Mouse (Mus musculus): Measurements from ENCODE around the gene B3gnt7.

Gene B3gnt7

DNA sequence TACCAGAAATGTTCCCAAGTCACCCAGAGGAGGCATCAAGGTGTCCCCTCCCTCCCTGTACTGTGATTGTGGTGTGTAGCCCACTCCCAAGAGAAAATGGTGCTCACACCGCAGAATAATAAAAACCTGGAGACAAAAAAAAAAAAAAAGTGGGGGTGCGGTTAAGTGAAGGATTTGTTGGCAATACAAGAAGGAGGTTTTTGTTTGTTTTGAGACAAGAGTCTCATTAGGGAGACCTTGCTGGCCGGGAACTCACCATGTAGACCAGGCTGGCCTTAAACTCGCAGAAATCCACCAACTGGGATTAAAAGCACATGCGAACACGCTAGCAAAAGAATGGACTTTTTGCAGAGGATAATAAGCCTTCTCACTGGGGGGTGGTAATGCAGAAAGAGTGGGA is at the start of gene B3gnt7:
Gene B3gnt7, plus strand, starts transcription at position 301 of the 400 bp plus-strand sequence.
- no peak for DNase-seq (ENCODE audit: low spot score)

DNA sequence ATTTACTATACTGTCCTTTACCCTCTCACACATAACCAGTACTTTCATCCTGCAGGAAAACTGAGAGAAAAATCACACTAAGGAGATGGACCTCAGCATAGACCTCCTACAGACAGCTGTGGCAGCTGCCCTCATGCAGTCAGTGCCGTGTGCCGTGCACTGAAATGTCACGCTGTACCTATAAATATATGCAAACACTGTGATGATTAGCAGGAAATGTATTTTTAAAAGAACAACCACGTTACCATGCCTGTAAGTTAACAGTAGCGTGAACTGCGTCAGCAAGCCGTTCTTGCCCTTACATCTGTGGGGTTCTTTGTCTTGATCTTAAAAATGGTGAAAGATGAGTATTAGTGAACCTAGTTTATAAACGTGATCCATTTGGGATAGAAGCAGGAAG is 49.2 kb upstream of the B3gnt7 start:
- DNase-seq (ENCODE audit: low spot score): no peak

DNA sequence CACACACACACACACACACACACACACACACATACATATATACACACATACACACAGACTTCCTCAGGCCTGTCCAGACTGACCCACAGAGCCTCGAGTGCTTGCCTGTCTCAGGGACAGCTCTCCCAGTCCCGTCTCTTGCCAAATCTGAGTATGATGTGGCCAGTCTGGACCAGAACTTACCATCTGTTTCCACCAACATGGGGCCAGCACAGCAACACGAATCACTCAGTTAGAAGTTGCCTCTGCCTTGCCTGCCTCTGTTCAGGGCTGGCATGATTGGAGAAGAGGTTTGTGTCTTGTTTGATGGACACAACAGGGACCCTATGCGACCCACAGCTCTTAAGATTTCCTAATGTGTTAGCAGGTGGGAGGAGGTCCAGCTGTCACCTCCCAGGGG is 46.3 kb upstream of the B3gnt7 start:
- no peak for DNase-seq (ENCODE audit: low spot score)

DNA sequence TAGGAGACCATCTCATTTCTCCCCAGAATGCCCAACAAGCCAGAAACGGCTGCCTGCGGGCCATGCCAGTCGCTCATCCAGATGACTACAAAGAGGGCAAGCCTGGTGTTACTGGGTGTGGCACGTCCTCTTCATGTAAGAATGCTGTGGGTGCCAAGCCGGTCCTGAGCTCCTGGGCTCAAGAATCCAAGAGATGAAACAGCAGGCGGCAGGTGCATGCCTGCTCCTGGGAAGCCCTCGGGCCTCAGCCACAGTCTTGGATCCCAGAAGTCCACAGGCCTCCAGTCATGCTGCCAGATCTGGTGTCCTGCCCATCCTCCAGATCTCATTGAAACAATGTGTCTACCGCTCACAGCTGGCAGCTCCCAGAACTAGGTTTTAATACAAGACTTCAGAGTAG is 45.4 kb upstream of the B3gnt7 start:
- no peak for DNase-seq (ENCODE audit: low spot score)

DNA sequence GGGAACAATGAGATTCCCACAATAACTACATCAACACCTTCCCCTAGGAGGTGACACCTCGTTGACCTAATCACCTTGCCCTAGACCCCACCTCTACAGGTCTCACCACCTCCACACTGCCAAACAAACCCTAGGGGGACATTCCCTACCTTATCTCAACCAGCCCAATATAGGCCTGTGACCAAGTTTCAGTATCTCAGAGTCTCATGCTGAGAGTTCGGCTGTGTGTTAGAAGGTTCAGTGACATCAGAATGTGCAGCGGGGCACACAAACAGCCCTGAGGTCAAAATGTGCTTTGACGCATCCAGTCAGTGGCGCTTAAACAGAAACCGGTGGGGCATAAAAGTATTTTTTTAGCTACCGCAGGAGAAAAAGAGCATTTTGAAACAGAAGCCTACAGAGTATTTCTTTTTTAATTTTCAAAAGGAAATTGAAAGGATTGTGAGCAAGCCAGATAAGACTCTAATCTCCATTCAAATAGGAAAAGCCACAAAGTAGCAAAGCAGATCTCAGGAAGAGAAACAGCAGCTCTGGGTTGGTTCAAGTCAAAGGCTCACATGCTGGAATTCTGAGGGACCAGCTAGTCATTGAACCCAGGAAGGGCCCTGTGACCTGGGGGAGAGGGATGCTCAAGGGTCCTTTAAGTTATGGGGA is 44.3 kb upstream of the B3gnt7 start:
- DNase-seq (ENCODE audit: low spot score): no peak

DNA sequence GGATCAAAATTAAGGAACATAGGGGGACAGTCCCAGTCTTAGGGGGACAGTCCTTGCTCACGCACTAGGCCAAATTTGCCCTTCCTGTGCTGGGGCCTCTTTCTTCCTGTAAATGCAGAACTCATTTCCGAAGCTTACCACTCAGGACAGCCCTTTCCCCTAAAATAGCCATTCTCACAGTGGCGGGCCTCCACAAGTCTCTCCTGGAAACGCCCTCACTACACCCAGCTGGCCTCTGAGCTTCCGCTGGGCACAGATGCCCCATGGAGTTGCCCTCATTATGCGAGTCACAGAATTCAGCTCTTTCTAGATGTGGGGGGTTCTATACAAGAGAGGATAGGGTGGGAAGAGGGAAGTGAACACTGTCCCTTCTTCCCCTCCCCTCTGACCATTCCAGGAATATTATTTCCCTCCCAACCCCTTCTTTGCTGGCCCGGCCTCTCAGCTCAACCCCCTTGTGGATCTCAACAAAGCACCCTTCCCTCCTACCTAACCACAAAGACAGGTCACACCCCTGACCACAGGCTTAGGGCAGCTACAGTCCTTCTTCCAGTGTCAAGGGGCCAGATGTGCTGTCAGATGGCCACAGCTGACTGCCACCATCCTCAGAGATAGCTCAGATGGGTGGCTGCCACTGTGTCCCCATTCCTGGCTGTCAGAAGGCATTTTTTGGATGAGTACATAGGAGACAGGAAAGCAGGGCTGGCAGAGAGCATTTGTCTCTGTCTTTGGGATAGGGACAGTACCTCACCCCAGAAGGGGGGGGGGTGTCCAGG is 38.9 kb upstream of the B3gnt7 start:
- no peak for DNase-seq (ENCODE audit: low spot score)

DNA sequence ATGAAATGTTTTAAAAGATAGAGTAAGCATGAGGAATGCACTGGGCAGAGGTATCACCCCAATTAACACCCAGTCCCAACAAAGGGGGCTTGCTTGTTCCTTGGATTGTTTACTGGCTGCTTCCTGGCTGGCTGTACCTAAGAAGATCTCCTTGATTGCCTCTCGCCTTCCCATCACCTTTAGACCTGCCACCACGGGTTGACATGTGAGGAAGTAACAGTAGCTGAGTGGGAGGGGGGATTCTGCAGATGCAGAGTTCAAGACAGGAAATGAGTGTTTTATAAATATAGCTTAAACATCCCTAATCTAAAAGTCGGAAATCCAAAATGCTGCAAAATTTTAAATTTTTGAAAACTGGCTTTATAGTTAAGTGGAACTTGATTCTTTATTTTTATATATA is 37.6 kb upstream of the B3gnt7 start:
- no peak for DNase-seq (ENCODE audit: low spot score)

DNA sequence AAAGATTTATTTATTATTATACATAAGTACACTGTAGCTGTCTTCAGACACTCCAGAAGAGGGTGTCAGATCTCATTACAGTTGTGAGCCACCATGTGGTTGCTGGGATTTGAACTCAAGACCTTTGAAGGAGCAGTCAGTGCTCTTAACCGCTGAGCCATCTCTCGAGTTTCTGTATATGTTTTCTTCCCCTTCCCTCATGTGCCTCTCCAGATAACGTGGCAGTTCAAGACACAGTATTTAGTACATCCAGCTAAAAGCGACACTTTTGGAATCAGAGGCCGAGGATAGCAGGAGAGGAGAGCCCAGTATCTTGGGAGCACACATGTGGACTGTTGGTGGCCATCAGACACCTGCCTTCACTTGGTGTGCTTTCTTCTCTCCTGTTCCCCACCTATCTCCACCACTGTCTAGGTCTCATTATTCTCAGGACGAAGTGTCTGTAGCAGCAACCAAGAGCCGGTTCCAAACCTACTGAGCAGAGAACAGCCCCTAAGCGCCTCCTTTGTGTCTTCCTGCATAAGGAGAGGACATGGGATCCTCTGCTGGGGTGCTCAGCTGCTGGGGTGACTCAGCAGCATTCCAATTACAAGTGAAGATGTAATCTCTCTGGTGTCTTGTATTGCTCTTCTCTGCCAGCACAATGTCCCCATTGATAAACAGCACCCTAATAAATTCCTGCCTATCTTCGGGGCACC is 34.0 kb upstream of the B3gnt7 start:
- DNase-seq (ENCODE audit: low spot score): peak; percentile 62

DNA sequence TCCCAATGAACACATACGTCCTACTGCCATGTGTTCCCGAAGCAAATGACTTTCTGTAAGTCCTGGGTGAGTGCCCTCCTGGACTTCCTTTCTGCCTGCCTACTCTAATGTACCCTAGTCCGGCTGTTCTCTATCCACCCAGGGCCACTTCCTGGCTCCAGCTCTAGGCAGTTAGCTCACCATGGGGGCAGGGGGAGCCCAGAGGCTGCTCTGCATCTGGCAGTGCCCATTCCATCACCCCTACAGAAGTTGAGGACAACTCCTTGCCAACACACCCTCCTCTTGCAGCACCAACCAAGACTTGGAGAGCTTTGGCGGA is 33.5 kb upstream of the B3gnt7 start:
- no peak for DNase-seq (ENCODE audit: low spot score)

DNA sequence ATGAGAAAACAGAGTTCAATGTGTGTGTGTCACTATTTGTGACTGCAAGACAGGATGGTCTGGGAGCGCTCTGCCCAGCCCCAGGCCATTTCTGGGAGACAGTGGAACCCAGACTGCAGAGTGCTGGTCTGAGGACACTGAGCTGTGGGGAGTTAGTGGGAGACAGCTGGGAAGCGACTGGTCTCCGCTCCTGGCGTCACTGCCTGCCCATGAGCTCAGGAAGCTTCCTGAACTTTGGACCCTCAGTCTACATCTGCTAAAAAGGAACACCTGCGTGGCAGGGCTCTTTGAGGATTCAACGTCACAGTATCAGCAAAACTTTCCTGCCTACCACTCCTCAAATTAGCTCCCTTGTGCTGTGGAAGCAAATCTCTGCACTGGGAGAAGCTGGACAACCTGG is 30.9 kb upstream of the B3gnt7 start:
- DNase-seq (ENCODE audit: low spot score): no peak

DNA sequence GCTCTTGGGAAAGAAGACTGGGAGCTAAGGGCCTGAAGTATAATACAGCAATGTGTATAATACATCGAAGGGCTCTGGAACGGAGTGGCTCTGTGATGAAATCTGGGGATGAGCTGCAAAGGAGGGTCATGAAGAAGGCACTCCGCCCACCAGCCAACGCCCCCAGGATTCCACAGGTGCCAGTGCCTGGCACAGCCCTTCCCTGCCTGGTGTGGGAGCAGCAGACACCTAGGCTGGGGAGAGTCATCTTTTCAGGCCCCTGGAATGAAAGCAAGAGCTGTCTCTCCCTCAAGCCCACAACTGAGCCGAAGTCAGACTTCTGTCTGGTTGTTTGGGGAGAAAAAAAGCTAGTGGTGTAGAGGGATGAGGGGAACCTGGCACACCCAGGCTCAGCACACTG is 25.6 kb upstream of the B3gnt7 start:
- no peak for DNase-seq (ENCODE audit: low spot score)

DNA sequence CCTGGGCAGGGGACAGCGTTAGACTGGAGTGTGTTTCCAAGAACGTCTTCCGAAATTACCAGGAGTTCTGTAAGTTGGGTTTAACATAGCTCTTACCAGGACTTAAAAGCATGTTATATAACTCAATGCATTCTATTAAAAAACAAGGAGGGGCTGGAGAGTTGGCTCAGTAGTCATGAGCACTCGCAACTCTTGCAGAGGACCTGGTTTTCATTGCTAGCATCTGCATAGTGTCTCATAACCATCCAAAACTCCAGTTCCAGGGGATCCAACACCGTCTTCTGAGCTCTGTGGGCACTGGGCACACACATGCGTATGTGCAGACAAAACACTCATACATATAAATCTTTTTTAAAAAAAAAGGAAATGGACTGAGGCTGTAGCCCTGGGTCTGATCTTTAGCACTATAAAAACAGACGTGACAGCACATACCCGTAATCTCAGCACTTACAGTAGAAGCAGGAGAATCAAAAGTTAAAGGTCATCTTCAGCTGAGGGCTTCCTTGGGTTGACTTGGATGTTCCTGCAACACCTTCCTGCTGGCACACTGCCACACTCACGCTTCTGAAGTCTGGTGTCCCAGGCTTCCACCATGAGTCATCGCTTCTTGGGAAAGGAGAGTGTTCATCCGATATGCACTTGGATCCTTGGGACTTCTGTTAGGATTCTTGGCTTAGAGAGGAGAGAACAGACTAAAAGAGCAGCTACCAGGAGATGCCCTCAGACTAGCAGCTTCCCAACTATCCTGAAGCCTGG is 20.7 kb upstream of the B3gnt7 start:
- no peak for DNase-seq (ENCODE audit: low spot score)

DNA sequence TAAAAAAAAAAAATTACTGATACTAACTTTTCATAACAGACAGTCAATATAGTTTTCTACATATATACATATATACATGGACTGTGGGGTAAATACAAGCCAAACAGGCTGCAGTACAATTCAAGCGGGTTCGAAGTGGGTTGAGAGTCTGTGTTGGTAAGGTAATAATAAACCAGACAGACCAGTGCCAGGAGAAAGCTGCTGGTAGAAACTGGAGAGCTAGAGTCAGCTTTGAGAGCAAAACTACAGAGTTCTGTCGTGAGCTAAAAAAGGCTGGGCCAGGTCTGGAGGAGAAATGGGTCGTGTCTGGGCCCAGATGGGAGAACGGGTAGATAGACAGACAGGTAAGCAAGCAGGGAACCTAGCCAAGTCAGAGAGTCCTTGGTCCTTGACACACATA is 18.5 kb upstream of the B3gnt7 start:
- no peak for DNase-seq (ENCODE audit: low spot score)

DNA sequence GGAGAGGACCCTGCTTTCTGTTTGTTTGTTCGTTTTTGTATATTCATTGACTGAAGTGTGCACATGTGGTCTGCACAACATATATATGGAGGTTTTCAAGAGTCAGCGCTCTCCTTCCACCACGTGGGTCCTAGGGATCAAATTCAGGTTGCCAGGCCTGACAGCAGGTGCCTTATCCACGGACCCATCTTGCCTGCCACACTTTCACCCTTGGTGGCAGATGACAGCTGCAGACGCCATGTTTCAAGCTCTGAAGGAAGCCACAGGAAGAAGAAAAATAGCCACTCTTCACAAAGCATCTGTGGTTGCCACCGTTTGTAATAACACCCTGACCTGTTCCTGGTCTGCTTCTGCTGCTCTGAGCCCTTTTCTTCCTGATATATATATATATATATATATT is 17.3 kb upstream of the B3gnt7 start:
- DNase-seq (ENCODE audit: low spot score): no peak

DNA sequence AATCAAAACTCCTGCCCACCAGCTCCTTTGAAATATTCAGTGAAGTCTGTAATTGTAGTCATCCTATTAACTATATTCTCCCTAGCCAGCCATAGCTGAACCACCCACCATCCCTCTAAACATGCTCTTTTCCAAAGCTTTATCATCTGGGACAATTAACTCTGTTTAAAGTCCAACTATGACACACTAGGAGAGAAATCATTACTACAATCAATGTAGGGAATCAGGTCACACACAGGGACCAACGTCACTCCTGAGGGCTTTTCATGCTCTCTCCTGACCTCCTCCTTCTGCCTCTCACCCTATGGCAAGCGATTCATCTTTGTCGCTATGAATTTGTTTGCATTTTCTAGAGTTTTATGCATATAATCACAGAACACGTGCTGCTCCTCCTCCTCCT is 15.2 kb upstream of the B3gnt7 start:
- DNase-seq (ENCODE audit: low spot score): no peak

DNA sequence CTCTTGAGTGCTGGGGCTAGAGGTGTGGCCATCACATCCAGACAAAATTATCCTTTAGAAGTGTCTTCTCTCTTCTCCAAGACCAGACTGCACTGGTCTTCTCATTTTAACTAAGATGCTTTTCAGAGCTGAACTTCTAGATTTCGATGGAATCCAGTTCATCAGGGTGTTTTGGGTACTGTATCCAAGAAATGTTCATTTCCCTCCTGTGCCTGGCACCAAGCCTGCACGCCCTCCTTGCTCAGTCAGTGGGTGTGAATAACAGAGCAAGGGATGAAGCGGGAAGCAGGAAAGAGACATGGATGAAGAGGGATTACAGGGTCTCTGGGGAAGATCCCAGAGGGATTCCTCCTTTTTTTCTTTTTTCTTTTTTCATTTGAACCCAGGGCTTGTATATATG is 12.2 kb upstream of the B3gnt7 start:
- DNase-seq (ENCODE audit: low spot score): no peak

DNA sequence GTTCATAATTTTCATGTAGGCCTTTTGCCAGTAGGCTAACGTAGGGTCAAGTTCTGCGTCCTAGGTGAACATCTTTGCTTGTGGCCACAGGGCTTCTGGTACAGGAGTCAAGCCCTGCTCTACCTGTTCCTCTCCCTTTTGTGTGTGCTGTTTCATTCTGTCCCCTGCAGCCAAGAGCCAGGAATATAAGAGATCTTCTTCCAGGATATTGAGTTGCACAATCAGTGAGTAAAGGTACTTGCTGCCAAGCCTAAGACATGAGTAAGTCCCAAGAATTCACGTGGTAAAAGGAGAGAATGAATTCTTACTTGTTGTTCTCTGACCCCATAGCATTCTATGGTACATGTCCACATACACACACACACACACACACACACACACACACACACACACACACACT is 9.5 kb upstream of the B3gnt7 start:
- DNase-seq (ENCODE audit: low spot score): no peak

DNA sequence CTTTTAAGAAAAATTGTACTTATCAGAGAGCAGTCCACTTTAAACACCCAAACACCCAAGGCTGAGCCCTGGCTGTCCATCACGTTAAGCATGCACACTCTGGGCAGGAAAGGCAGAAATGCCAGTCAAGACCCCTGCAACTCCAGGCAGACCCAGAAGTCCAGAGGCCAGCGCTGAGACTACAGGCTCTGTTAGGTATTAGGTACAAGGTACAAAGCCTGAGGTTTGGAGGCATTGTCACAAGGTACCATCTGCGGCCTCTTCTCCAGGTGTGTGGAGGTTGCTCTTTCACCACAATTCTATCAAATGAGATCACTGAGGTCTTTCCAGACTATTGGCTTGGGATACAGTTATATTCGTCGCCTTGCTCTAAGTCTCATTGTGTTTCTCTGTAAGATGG is 8.8 kb upstream of the B3gnt7 start:
- DNase-seq (ENCODE audit: low spot score): no peak

DNA sequence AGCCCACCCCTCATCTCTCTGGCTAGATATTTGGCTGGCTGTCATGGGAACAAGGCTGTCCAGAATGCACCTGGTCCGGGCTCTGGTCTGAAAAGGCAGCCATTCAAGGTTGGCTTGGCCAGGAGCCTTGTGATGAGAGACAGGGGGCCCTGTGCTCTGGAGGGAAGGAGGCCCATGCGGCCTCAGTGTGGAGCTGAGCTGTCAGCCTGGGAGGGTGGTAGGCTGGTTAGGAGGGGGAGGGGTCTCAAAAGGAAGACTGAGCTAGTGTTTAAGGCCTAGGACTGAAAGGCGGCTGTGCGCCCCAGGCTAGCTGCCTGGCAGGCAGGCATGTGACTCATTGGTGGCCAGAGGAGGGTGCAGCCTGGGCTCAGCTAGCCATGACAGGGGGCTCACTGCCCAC is 8.2 kb upstream of the B3gnt7 start:
- no peak for DNase-seq (ENCODE audit: low spot score)

DNA sequence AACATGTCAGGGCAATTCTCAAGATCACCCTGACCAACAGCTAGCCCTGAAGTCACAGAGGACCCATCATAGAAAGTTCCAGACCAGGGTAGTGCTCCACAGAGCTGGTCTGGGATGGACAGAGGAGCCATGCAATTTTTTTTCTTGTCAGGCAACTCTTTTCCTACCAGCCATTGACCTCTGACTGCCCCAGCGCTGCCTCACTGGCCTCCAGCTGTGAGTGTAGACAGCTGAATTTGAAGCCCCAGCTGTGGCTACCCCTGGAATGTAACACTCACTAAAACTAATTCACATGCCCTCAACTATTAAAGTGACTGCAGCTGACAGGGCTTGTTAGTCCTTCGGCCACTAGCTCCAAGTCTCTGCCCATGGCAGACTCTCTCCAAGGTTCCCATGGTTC is 2.5 kb upstream of the B3gnt7 start:
- no peak for DNase-seq (ENCODE audit: low spot score)

DNA sequence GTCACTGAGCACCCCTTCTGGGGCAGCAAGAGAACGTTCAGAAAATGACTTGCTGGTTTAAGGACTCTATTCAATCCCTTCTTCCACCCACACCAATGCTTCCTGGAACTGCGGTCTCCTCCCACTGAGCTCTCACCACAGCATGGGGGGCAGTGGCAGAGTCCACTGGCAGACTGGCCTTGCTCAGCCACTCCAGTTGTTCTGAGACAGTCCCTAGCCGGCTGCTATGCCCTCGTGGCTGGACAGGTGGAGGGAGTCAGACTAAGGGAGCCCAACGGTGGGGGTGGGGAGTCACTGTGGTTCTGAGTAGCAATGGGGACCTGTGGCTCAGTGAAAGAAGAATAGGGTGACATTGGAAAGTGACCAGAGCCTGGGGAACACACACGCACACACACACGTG is 1.9 kb upstream of the B3gnt7 start:
- DNase-seq (ENCODE audit: low spot score): no peak

DNA sequence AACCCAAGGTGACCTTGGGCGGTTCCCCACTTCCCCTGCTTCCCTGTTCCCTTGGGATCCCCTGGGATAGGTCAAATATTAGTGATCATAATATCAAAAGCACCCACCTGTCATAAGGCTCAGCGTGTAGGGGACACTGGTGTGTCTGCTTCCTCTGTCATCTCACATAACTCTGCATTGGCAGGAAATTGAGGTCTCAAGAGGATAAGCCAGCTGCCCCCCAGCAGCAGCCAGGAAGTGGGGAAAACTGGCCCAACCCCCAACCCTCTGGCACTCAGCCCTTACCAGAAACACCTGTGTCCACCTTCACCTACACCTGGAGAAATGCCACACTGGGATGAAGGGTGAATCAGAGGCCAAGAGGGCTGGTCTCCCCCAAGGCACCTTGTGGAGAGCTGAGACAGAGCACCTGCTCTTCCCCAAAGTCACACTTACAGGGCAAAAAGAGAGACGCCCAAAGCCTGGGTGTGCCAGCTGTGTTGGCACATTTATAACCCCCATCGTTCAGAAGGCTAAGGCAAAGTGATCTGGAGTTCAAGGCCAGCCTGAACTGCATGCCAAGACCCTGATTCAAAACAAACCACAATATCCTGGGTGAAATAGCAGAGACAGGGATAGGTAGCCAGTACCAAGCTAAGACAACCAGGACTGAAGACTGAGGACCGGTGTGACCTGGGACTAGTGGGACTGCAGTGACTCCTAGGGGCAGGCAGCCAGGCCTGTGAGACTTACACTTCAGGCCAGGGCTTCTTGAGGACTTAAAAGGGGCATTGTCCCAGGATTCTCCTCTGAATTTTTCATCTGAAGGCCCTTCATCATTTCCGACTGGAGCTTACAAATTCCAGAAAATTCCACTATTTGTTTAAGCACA is 1.2 kb upstream of the B3gnt7 start:
- DNase-seq (ENCODE audit: low spot score): peak; percentile 33
